Mouse (Mus musculus) liver, adult 2 months (tissue): Measurements from ENCODE around the gene Borcs5.

ENCODE experiments used
- CTCF ChIP-seq: fragments of 200-500 bp; IDR thresholded peaks from 2 replicates; pipeline ENCODE4 v1.5.1; 2011; ENCODE audit warnings: low read depth, low read length, control low read depth
- POLR2A ChIP-seq: fragments of 200-500 bp; IDR thresholded peaks from 2 replicates; pipeline ENCODE4 v1.6.1; 2011; ENCODE audit warnings: low read length, control low read depth; ENCODE audit not compliant: insufficient read depth; ENCODE audit errors: extremely low read depth

DNA sequence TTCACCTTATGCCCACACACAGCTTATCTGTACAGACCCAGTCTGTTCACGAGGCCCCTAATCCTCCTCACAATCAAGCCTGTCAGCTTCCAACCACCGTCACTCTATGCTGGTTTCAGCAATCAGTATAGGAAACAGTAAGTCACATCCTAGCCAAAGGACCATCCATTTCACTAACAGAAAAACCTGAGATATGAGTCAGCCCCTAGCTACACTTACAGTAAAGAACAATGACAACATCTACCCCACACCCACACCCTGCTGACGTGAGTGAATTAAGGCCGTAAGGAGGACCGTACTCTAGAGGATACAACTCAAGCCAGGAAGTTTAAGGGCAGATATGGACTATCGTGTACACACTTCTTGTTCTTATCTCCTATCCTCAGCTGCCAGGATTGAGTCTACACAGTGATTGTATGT lies 76.9 kb downstream of the Borcs5 start:
- no peak for TF ChIP-seq CTCF
- TF ChIP-seq POLR2A: no peak
